Mouse (Mus musculus) lung, embryonic 16.5 days (tissue): Measurements from ENCODE around the gene Rasal3. TPM values are rescaled to one million over a fixed set of nuclear protein-coding genes. Genes with fewer than 3 reads are reported as not detected.
A peak's percentile ranks its signal among the peaks of the same experiment; 100 is the strongest.

Experiments used
- ATAC-seq: fragments of 200-750 bp; cut with Nextera tagmentation; 2 replicates; pipeline ENCODE4 v1.8.0; 2017; ENCODE audit warnings: low read depth, mild to moderate bottlenecking, moderate library complexity
- H3K27ac ChIP-seq: fragments of 300-500 bp; sonication (generic); 2 replicates; pipeline ENCODE4 v1.5.1; 2014; ENCODE audit warnings: mild to moderate bottlenecking, control low read depth, low read length
- H3K27me3 ChIP-seq: fragments of 300-500 bp; sonication (generic); 2 replicates; pipeline ENCODE4 v1.6.1; 2014; ENCODE audit warnings: low read depth, low read length, mixed read lengths; ENCODE audit not compliant: control insufficient read depth, insufficient read depth
- H3K36me3 ChIP-seq: fragments of 300-500 bp; sonication (generic); 2 replicates; pipeline ENCODE4 v1.6.1; 2014; ENCODE audit warnings: low read length; ENCODE audit not compliant: control insufficient read depth, insufficient read depth
- H3K4me1 ChIP-seq: fragments of 300-500 bp; sonication (generic); replicated peaks from 2 replicates; pipeline ENCODE4 v1.6.1; 2014; ENCODE audit warnings: low read length, mixed read lengths; ENCODE audit not compliant: control insufficient read depth, insufficient read depth
- H3K4me2 ChIP-seq: fragments of 300-500 bp; sonication (generic); 2 replicates; pipeline ENCODE4 v1.6.1; 2014; ENCODE audit warnings: low read depth, low read length, control low read depth
- H3K4me3 ChIP-seq: fragments of 300-500 bp; sonication (generic); 2 replicates; pipeline ENCODE4 v1.5.1; 2014; ENCODE audit warnings: mild to moderate bottlenecking, low read length, control low read depth
- H3K9ac ChIP-seq: fragments of 300-500 bp; sonication (generic); 2 replicates; pipeline ENCODE4 v1.6.1; 2014; ENCODE audit warnings: low read length, control low read depth
- H3K9me3 ChIP-seq: fragments of 300-500 bp; sonication (generic); 2 replicates; pipeline ENCODE4 v1.6.1; 2016; ENCODE audit warnings: low read length; ENCODE audit not compliant: control insufficient read depth
- WGBS: fragments of 180-500 bp; shearing (Covaris S2); extraction: QIAGEN DNeasy Blood & Tissue Kit; methylation state at CpG from one replicate; pipeline ENCODE4 v1.1.7; 2014; 5-methylcytosine and 5-hydroxymethylcytosine counted together
- polyA plus RNA-seq: library from polyadenylated mRNA; unstranded; fragments of >200 nt; fragmentation: Nextera tagmentation; extraction: Ambion mirVana; gene quantifications from 2 replicates; pipeline ENCODE4 v1.2.1, GENCODE M21; 2015

The Rasal3 gene
- polyA plus RNA-seq, 1 experiment from 2014 or later, result 1.7 TPM

DNA sequence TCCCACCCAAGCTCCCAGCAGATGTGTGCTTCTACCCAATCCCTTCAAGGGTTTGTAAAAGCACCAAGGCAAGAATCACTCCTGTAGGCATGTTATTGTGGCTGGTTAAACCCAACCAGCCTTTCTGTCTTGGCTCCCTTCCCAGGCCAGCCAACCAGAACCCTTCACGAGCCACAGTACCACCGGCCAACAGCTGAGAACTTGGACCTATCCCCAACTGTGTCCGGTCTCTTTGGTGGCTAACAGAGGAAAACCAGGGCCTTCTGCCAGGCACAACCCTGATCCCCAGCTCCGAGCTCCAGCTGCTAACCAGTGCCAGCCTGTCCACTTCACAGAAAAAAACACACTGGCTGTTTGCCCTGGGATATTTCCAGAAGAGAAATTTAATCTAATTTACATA lies 49.7 kb downstream of the Rasal3 start:
- 54% methylated on average over 4 of the region's 4 CpGs for WGBS
- peaks cover 34% of the 10 kb centered on the region for H3K36me3 ChIP-seq
- peaks cover 8% of the 10 kb centered on the region for H3K4me1 ChIP-seq
- no peak overlapping the region for H3K4me2 ChIP-seq
- no peaks in the 10 kb centered on the region for H3K27me3 ChIP-seq
- no peak for ATAC-seq
- no peak overlapping the region for H3K4me3 ChIP-seq
- H3K9me3 ChIP-seq, result no peaks in the 10 kb centered on the region
- no peak overlapping the region for H3K9ac ChIP-seq
- no peak overlapping the region for H3K27ac ChIP-seq

DNA sequence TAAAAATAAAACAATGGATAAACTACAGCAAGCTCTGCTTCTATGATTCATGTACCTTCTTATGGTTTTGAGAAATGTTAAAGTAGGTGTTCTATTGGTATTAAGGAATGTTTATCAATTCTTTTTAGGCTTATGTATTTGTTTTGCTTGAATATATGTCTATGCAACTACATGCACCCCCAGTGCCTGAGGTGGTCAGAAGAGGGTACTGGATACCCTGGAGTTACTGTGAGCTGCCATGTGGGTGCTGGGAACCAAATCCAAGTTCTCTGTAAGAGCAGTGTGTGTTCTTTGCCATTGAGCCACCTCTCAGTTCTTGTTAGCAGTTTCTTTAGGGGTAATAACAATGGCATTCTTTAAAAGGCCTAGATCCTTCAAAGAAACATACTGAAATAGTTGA lies 51.7 kb downstream of the Rasal3 start:
- Histone ChIP-seq H3K9me3 (no peaks in the 10 kb centered on the region), H3K9ac (no peak overlapping the region), H3K4me1 (peaks cover 16% of the 10 kb centered on the region), H3K4me3 (no peak overlapping the region), H3K27ac (no peak overlapping the region), H3K27me3 (no peaks in the 10 kb centered on the region), H3K4me2 (no peak overlapping the region), H3K36me3 (peaks cover 18% of the 10 kb centered on the region)
- ATAC-seq, result no peak

DNA sequence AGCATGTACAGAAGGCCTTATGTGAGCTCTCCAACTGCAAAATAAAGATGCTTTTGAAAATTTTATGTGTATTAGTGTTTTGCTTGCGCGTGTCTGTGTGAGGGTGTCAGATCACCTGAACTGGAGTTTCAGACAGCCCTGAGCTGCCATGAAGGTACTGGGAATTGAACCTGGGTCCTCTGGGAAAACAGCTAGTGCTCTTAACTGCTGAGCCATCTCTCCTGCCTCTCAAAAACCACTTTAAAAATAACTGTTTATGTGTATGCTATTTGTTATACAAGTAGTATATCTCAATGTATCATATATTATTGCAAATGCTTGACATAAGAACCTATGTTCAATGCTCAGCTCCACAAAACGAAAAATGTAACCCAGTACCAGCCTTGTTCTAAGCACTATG lies 52.1 kb downstream of the Rasal3 start:
- peaks cover 15% of the 10 kb centered on the region for H3K36me3 ChIP-seq
- ATAC-seq, result no peak
- H3K27me3 ChIP-seq, result no peaks in the 10 kb centered on the region
- no peak overlapping the region for H3K9ac ChIP-seq
- peak overlapping the region; percentile 84 for H3K4me2 ChIP-seq
- 60% methylated on average over 3 of the region's 3 CpGs for WGBS
- H3K27ac ChIP-seq, result no peak overlapping the region
- H3K9me3 ChIP-seq, result no peaks in the 10 kb centered on the region
- H3K4me3 ChIP-seq, result no peak overlapping the region; the same call in 1 of the 2 replicates
- H3K4me1 ChIP-seq, result peaks cover 16% of the 10 kb centered on the region

DNA sequence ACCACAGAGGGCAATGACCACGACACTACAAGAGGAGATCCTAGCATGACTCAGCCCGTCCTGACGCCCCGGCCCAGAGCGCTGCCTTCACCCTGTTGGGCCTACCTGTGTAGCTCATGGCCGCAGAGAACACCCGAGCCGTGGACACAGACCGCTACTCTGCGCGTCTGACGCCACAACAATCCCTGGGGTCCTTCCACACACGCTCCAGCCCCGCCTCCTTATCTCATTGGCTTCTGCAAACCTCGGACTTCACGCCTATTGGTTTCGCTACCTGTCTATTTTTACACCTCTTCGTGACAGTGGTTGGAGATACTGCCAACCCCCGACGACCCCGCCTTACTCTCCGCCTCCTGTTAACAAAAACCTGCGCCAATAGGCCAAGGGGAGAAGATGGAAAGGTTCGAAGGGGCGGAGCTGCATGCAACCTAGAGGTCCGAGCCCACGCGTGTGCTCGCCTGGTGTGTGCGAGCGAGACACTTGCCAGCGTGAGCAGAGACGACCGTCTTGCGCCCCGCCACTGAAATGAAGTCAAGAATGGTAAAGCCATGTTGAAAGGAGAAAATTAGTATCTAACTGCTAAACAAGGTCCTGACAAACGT lies 52.9 kb downstream of the Rasal3 start, which contains the start of gene Akap8l:
TSS of gene Akap8l (minus strand) at position 226 of the 602 bp plus-strand sequence.
- under 1% methylated on average over 37 of the region's 37 CpGs for WGBS
- Histone ChIP-seq H3K4me3 (peak within 1 kb of the TSS; percentile 97), H3K4me1 (peaks cover 16% of the 10 kb centered on the region), H3K9ac (peak within 1 kb of the TSS; percentile 87), H3K27ac (peak within 1 kb of the TSS; percentile 83), H3K27me3 (no peaks in the 10 kb centered on the region), H3K4me2 (peak within 1 kb of the TSS; percentile 88), H3K9me3 (no peaks in the 10 kb centered on the region), H3K36me3 (peaks cover 7% of the 10 kb centered on the region; the same call in 1 of the 2 replicates)
- ATAC-seq, result peak; percentile 98

DNA sequence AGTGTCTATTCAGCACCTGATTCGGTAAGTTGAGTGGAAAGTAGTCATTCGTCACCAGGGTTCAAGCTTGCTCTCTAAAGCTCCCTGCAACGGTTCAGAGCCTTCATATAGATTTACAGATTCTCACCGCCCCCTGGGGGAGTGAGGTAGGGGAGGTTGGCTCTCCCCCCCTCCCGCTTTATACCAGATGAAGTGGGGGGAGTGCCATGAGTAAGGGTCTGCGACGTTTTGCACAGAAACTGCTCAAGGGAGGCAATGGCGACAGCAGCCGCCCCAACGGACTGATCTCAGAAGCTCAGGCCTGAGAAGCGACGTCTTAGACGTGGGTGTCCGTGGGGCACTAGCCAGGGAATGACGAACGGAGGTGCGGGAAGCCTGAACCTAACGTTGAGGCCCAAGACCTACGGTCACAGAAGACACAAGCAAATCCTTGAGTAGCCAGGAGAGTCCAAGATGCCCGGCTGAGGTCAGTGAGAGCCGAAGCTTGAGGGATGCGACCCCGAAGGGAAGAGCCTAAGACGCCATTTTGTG lies 53.5 kb downstream of the Rasal3 start:
- Histone ChIP-seq H3K36me3 (peaks cover 2% of the 10 kb centered on the region; the same call in 1 of the 2 replicates), H3K27ac (peak overlapping the region; percentile 83), H3K9ac (peak overlapping the region; percentile 87), H3K4me3 (peak overlapping the region; percentile 97), H3K9me3 (no peaks in the 10 kb centered on the region), H3K4me2 (peak overlapping the region; percentile 88), H3K27me3 (no peaks in the 10 kb centered on the region), H3K4me1 (peaks cover 16% of the 10 kb centered on the region)
- WGBS, result 1% methylated on average over 24 of the region's 24 CpGs
- peak; percentile 7; the same call in 1 of the 2 replicates for ATAC-seq

DNA sequence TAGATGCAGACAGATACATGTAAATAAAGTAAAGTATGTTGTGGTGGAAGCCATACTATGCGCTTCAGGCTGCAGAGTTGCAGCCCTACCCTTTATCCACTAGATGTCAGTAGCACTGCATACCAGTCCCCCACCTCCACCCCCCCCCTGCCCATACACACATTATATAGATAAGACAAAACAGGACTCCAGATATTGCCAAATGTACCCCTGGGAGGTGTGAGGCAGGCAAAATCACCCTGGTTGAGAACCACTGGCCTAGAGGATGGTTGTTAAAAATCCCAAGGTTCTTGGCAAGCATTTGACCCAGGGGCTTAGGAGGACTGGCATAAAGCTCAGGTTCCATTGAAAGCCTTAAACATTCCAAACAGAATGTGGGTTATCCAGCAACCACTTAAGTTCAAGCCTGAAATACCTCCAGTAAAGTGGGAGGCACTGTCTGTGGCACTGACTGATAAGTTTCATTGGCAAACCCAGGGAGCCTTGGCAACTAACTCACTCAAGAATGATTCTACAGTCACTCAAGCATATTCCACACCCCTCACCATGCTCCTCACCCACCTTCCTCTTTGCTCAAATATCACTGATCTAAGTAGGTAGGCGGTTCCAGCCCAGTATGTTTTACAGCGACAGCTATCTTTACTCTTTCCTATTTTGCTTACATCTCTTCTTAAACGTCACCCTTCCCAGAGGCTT lies 54.2 kb downstream of the Rasal3 start:
- H3K27me3 ChIP-seq, result no peaks in the 10 kb centered on the region
- H3K4me3 ChIP-seq, result peak overlapping the region; percentile 97
- peak overlapping the region; percentile 83 for H3K27ac ChIP-seq
- H3K9me3 ChIP-seq, result no peaks in the 10 kb centered on the region
- peak overlapping the region; percentile 87 for H3K9ac ChIP-seq
- 6% methylated on average over 4 of the region's 4 CpGs for WGBS
- ATAC-seq, result peak; percentile 22; the same call in 1 of the 2 replicates
- 0 out of 2 replicates have a peak, but pooled peaks cover 6% of the 10 kb centered on the region for H3K36me3 ChIP-seq
- peaks cover 16% of the 10 kb centered on the region for H3K4me1 ChIP-seq
- H3K4me2 ChIP-seq, result peak overlapping the region; percentile 88

DNA sequence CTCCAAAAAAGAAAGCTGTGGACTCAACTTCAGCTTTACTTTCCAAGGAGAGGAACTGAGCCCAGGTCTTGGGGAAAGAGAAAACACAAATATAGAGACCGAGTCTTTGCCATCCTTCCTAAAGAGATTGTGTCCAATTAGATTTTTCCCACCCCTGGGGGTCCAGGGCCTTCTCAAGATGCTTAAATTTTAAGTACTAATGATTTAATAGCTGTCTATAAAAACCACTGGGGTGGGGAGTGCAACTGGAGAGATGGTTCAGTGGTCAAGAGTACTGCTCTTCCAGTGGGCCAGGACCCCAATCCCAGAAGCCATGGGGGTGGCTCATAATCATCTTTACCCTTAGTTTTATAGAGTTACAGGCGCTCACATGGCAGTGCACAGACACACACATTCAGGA lies 55.0 kb downstream of the Rasal3 start:
- Histone ChIP-seq H3K27me3 (no peaks in the 10 kb centered on the region), H3K36me3 (0 out of 2 replicates have a peak, but pooled peaks cover 6% of the 10 kb centered on the region), H3K4me3 (no peak overlapping the region; the same call in 1 of the 2 replicates), H3K4me2 (peak overlapping the region; percentile 88), H3K9ac (peak overlapping the region; percentile 87), H3K27ac (no peak overlapping the region), H3K9me3 (no peaks in the 10 kb centered on the region), H3K4me1 (peaks cover 16% of the 10 kb centered on the region)
- WGBS, result 86% methylated on average over 2 of the region's 2 CpGs
- no peak for ATAC-seq

DNA sequence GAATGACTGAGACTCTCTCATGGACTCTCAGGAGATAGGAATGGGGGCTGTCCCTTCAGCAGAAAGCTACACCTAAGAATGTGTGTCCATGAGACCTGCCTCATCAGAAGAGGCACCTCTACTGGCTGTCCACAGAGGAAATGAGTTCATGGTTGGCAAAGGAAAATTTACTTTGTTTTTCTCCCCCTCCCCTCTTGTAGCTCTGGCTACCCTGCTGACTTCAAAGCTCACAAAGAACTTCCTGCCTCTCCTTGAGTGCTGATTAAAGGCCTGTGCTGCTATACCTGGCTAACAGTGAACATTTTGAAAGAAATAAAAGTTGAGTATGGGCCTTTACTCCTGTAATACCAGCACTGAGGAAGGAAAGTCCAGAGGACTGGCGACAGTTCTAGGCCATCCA lies 62.3 kb downstream of the Rasal3 start:
- no peak overlapping the region for H3K4me3 ChIP-seq
- no peaks in the 10 kb centered on the region for H3K9me3 ChIP-seq
- WGBS, result 78% methylated on average over 1 of the region's 1 CpGs
- H3K36me3 ChIP-seq, result peaks cover 10% of the 10 kb centered on the region
- H3K27ac ChIP-seq, result no peak overlapping the region
- H3K9ac ChIP-seq, result no peak overlapping the region
- no peak overlapping the region for H3K4me2 ChIP-seq
- H3K4me1 ChIP-seq, result no peaks in the 10 kb centered on the region
- H3K27me3 ChIP-seq, result no peaks in the 10 kb centered on the region
- ATAC-seq, result no peak
